Mouse (Mus musculus) lung, postnatal 14 days (tissue): Measurements from ENCODE around the gene Gldc.

Experiments used
- DNase-seq: peaks from one replicate; pipeline ENCODE4 v3.0.0; 2021

The Gldc gene

DNA sequence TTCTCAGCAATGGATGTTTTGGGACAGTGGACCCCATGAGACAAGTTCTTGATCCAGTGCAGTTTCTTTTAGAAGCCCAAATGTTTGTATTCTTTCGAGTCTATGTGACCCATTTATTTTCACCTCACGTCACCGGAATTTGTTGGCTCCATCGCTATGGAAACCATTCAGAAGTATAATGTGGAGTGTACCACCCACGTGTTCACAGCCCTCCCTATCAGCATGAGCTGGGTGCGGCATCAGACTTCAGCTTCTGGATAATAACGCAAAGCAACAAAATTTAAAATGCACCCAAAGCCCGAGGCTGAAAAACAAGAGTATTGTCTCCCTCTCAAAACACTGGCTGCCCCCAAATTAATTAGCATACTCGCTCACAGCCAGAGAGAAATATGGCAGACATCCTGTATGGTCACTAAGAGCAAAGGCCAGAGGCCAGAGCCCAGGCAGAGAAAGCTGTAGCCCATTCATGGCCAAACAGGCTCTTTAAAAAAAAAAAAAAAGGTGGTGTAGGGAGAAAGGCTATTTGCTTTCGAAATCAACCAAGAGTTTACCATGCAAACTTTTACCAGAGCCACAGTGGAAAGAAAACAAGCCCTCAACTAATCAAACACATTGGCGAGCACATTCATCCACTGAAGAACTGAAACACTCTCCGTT is 18.1 kb downstream of the Gldc start:
- DNase-seq, result no peak

GRCm38 (mm10) chr19:30153729-30154128 is 21.5 kb downstream of the Gldc start:
- DNase-seq, result no peak

DNA sequence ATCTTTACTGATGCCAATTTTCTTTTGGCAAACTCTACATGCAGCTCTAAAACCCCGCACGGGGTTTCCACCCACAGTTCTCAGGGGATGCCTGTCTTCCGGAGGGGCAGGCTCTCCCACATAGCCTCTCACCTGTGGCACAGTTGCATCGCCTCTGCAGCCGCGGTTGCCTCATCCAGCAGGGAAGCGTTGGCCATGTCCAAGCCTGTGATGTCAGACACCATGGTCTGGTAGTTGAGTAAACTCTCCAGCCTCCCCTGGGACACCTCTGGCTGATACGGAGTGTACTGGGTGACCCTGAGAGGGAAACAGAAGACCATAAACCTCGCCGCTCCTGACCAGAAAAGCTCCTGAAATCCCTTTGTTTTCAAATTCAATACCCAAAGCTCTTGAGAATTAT is 23.9 kb downstream of the Gldc start:
- no peak for DNase-seq

DNA sequence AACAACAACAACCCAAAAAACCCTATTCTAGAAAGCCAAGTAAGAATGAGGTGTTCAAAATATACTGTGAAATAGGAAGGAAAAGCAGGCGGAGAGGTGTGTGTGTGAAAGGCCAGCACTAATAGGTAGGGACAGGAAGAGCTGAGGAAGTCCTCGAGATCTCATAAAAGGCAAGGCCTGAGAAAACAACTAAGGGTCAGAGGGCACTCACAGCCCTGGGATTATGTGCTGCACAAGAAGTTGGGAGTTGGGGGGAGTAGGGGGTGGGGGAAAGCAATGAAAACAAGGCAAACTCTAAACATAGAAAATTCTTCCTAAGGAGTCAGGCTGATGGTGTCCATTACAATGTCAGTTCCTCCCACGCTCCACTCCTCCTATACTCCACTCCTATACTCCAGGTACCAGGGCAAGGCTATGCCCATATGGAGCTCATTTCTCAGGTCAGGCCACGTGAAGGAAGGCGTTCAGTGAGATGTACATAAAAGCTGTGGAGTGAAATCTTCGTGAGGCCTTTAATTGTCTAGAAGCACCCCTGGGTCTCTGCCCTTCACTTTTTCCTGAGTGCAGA is 25.9 kb downstream of the Gldc start:
- DNase-seq, result no peak

DNA sequence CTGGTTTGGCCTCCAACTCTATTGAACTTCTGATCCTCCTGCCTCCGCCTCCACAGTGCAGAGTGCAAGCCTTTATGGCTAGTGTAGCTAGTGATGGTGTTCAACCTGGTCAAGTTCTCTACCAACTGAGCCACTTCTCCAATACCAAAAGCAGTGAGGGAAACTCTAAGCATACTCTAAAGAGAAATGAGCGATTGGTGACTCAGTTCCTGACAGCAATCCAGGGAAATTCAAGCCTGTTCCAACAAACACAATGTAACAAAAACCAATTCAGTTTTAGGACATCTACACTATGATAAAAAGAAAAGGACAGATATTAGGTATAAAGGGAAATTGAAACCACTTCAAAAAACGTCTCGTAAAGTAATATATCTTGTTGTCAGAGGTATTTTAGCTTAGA is 27.9 kb downstream of the Gldc start:
- no peak for DNase-seq

- no peak for DNase-seq
Observed at GRCm38 (mm10) chr19:30146761-30147160, 28.5 kb downstream of the Gldc start.

- DNase-seq, result no peak
Observed at GRCm38 (mm10) chr19:30145106-30145505, 30.1 kb downstream of the Gldc start.

DNA sequence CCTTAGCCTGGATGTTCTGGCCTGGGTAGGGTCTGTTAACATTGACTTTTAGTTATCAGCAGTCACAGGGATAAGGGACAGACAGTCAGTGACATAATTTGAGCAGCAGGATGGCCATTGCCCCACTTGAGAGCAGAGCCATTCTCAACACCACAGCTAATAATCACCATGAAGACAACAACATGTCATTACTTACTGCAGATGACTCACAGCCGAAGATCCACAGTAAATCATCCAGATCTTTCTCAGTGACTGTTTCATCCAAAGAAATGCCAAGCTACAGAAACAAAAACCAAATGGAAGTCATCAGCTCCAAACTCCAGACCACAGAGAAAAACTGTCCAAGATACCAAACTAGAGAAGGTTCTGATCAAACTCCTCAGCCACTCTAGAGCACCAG is 38.9 kb downstream of the Gldc start:
- DNase-seq, result peak; percentile 2

- DNase-seq, result no peak
Observed at GRCm38 (mm10) chr19:30128177-30128576, 47.1 kb downstream of the Gldc start.

GRCm38 (mm10) chr19:30125670-30126059 is 49.6 kb downstream of the Gldc start:
- no peak for DNase-seq

GRCm38 (mm10) chr19:30124999-30125669 is 50.1 kb downstream of the Gldc start:
- no peak for DNase-seq

DNA sequence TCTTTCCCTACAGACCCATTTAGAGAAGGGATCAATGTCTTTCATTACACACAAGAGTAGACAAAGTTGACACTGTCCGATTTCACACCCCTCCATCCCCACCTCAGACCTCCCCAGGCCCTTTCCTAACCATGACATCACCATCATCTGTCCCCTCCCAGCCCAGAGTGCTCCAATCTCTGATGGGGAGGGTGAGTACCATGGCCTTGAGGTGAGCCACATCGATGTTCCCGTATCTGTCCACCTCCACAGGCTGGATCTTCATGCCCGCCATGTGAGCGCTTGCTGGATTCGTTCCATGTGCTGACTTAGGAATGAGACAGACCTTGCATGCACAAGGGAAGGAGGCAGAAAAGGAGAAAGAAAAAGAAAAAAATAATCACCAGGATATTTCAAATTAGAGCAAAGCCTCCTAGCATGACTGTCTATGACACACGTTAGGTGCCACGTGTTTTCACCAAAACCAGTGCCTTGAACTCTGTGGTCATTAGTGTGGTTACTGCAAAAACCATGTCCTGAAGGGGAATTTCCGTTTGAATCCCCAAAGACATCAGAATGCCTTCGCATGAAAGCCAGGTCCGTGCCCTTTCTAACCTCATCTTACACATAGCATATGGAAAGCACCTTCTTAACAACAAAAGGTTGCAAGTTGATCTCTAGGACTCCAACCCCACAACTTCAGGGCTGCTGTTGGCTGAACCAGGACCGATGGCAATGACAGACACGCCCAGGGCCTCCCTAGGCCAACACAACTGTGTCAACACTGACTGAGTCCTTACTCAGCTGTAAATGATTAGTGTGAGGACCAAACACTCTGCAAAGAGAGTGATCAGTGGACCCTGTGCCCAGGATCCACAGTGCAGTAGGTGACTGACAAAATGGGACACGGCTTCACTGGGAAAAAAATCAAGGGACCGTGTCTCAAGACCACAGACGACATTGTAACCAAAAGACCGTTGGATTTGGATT is 56.6 kb downstream of the Gldc start:
- no peak for DNase-seq

DNA sequence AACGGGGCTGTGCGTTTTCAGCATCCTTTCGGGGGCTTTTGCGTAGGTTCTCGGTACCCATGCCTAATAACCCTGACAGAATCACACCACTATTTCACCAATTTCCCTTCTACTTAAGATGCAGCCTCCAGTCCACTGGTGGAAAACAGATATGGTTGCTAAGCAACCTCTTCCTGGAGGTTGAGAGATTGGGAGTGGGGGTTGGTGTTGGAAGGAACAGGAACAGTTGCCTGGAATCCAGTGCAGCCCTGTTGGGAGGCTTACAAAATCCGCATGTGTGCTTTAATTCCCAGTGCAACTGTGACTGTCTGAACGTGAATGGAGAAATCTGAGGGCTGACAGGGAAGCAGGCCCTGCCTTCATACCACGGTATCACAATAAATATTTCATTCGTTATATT is 57.5 kb downstream of the Gldc start:
- DNase-seq, result no peak

GRCm38 (mm10) chr19:30117241-30117640 is 58.0 kb downstream of the Gldc start:
- DNase-seq, result no peak

DNA sequence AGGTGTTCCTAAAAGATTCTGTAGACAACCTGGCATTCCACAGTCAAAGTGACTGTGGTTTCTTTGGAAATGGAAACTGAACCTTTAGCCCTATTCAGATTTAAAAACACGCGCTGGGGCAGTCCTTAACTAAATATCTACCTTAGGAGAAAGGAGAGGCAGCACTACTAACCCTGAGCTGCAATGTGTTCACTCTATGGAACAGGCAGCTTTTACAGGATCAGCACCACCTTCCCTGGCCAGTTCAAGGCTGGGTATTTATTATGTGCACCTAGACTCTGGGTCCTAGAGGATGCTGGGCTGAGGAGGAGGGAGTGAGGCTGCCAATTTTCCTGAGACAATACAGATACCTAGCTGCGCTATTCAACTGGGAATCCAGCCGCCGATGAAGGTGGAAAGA is 59.6 kb downstream of the Gldc start:
- no peak for DNase-seq

DNA sequence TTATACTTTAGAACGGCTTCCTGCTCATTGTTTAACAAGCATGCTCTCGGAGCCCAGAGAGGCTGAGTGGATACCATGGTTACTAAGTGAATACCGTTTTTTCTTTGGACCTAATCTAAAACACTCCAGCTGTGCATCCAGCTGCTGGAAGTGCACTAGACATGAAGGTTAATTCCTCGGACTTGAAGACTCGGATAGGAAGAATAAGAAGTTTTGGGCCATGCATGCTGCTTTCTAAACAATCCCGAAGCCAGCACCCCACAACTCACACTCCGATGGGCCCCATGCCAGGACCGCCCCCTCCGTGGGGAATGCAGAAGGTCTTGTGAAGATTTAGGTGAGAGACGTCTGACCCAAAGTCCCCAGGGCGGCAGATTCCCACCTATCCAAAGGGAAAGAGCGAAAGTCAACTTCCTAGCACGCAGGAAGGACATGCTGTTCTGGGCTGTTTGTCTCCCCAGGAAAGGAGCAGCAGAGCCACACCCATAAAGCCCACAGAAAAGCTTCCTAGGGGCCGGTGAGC is 60.2 kb downstream of the Gldc start:
- DNase-seq, result no peak

- DNase-seq, result no peak
Observed at GRCm38 (mm10) chr19:30112961-30113688, 62.1 kb downstream of the Gldc start.

DNA sequence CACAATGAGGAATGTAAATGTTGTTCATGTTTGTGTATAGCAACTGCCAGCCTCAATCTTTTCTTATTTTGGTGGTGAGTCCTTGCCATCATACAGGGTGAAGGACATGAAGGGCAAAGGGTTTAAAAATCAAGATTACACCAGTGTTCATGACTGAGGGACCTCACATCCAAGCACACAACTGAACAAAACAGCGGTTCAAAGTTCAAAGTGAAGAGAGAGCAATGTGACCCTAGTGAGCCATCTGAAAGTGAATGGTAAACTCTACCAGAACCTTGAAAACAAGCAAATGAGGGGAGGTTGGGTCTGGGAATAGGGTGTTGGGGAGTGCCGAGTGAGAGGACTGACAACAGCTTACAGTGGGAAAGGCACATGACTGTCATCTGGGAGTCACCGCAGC is 63.8 kb downstream of the Gldc start:
- no peak for DNase-seq

- DNase-seq, result no peak
Observed at GRCm38 (mm10) chr19:30109122-30109521, 66.1 kb downstream of the Gldc start.

DNA sequence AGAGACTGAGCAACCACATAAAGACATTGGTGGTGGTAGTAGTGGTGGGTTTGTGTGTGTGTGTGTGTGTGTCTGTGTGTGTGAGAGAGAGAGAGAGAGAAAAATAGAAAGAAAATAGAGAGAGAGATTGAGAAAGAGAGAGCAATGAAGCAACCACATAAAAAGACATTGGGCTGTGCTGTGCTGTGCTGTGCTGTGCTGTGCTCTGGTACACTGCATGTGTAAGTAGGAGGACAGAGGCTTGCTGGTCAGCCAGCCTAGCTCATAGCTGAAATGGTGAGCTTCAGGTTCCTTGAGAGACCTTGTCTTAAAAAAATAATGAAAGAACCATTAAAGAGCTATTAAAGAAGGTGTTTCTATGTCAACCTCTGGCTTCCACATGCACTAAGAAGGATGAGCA is 66.6 kb downstream of the Gldc start:
- no peak for DNase-seq

GRCm38 (mm10) chr19:30107221-30107845 is 67.9 kb downstream of the Gldc start:
- DNase-seq, result no peak
